Mouse (Mus musculus): ENCODE measurements around the gene Serpinb1c. TPM values are rescaled to one million over a fixed set of nuclear protein-coding genes. Genes with fewer than 3 reads are reported as not detected.
A peak's percentile ranks its signal among the peaks of the same experiment; 100 is the strongest.
"Not testable (repeated sequence)": the region's sequence is repeated elsewhere in the genome, so short reads cannot be mapped to it uniquely, and the experiment has no call there.

Serpinb1c gene
- polyA plus RNA-seq, 1 experiment from 2014 or later, result not detected

- H3K9ac ChIP-seq (ENCODE audit: low read length), result no peak overlapping the region
- H3K9me3 ChIP-seq (ENCODE audit: control insufficient read depth, low read length), result no peaks in the 10 kb centered on the region
- no peaks in the 10 kb centered on the region for H3K4me1 ChIP-seq (replicated peaks; ENCODE audit: control insufficient read depth, insufficient read depth, low read length)
- H3K4me3 ChIP-seq (ENCODE audit: low read depth, low read length), result no peak overlapping the region
- ATAC-seq (replicated peaks; ENCODE audit: low FRiP score) (no peak), DNase-seq (ENCODE audit: low spot score) (no peak)
- H3K27me3 ChIP-seq (ENCODE audit: control insufficient read depth, insufficient read depth, low read length), result no peaks in the 10 kb centered on the region
- H3K4me2 ChIP-seq (ENCODE audit: low read depth, low read length, severe bottlenecking), result no peak overlapping the region
- no peak overlapping the region for H3K27ac ChIP-seq (ENCODE audit: low read depth, low read length)
- 79% methylated on average over 1 of the region's 1 CpGs for WGBS
- H3K36me3 ChIP-seq (ENCODE audit: control insufficient read depth, insufficient read depth, low read length), result no peaks in the 10 kb centered on the region
Measured at GRCm38 (mm10) chr13:32873862-32874261, 24.1 kb downstream of the Serpinb1c start.

DNA sequence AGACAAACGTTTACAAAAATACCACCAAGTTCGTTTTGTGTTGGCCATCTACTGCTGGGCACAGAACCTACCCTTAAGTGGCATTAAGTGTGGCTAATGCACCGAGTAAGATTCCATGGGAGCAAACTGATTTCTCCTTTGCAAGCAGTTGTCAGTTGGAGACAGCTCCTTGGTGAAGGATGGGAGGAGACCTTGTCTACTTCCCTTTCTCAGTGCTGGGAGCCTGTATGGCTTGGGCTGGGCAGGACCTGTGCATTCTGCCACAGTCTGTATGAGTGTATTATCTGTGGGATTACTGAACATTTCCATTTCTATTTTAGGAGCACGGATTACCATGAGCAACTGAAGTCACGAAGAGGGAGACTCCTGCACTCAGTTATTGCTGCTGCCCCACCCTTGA, 29.2 kb downstream of the Serpinb1c start:
- Histone ChIP-seq H3K27me3 (ENCODE audit: control insufficient read depth, insufficient read depth, low read length) (no peaks in the 10 kb centered on the region), H3K9me3 (ENCODE audit: control insufficient read depth, low read length) (no peaks in the 10 kb centered on the region), H3K9ac (ENCODE audit: low read length) (no peak overlapping the region), H3K4me1 (replicated peaks; ENCODE audit: control insufficient read depth, insufficient read depth, low read length) (no peaks in the 10 kb centered on the region), H3K4me2 (ENCODE audit: low read depth, low read length, severe bottlenecking) (no peak overlapping the region), H3K4me3 (ENCODE audit: low read depth, low read length) (no peak overlapping the region), H3K27ac (ENCODE audit: low read depth, low read length) (no peak overlapping the region), H3K36me3 (ENCODE audit: control insufficient read depth, insufficient read depth, low read length) (no peaks in the 10 kb centered on the region)
- 79% methylated on average over 5 of the region's 5 CpGs for WGBS
- ATAC-seq (replicated peaks; ENCODE audit: low FRiP score), result no peak
- DNase-seq (ENCODE audit: low spot score), result no peak

DNA sequence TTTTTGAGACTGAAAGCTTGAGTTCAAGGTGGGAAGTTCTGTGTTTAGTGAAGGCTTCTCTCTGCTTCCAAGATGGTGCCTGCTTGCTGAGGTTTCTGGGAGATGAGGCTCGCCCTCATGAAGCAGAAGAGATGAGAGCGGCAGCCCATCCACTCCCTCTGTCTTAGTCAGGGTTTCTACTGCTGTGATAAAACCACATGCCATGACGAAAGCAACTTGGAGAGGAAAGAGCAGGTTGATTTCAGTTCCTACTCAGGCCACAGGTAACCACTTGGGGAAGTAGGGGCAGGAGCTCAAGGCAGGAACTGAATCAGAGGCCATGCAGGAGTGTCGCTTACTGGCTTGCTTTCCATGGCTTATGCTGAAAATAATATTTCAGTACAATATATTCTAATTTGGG, 29.8 kb downstream of the Serpinb1c start:
- not testable (repeated sequence) for ATAC-seq (replicated peaks; ENCODE audit: low FRiP score); H3K4me3 ChIP-seq (ENCODE audit: low read depth, low read length); H3K4me1 ChIP-seq (replicated peaks; ENCODE audit: control insufficient read depth, insufficient read depth, low read length); H3K27me3 ChIP-seq (ENCODE audit: control insufficient read depth, insufficient read depth, low read length); H3K4me2 ChIP-seq (ENCODE audit: low read depth, low read length, severe bottlenecking); H3K36me3 ChIP-seq (ENCODE audit: control insufficient read depth, insufficient read depth, low read length); H3K9me3 ChIP-seq (ENCODE audit: control insufficient read depth, low read length); DNase-seq (ENCODE audit: low spot score); H3K9ac ChIP-seq (ENCODE audit: low read length); H3K27ac ChIP-seq (ENCODE audit: low read depth, low read length)
- WGBS, result 85% methylated on average over 4 of the region's 4 CpGs

DNA sequence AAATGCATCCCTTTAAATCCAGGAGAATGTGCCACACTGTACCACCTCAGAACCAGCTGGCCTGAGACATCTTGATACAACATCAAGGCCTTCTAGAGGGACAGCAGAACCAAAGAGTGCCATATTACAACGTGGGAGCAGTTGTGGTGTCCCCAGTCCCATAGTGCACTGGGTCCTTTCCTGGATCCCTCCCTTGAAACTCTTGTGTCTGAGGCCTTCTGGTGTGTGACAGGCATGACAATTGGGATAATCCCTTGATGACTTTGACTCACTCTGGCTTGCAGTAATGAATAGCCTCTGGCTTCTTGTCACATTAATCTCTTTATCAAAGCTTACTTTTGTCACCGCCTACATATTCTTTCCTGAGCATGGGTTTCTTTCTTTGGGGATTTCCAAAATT, 31.0 kb downstream of the Serpinb1c start:
- H3K9ac ChIP-seq (ENCODE audit: low read length), result no peak overlapping the region
- WGBS, result 50% methylated on average over 2 of the region's 2 CpGs
- no peak overlapping the region for H3K4me2 ChIP-seq (ENCODE audit: low read depth, low read length, severe bottlenecking)
- no peaks in the 10 kb centered on the region for H3K9me3 ChIP-seq (ENCODE audit: control insufficient read depth, low read length)
- no peak for DNase-seq (ENCODE audit: low spot score)
- H3K27ac ChIP-seq (ENCODE audit: low read depth, low read length), result no peak overlapping the region
- no peaks in the 10 kb centered on the region for H3K4me1 ChIP-seq (replicated peaks; ENCODE audit: control insufficient read depth, insufficient read depth, low read length)
- no peaks in the 10 kb centered on the region for H3K27me3 ChIP-seq (ENCODE audit: control insufficient read depth, insufficient read depth, low read length)
- ATAC-seq (replicated peaks; ENCODE audit: low FRiP score), result no peak
- no peaks in the 10 kb centered on the region for H3K36me3 ChIP-seq (ENCODE audit: control insufficient read depth, insufficient read depth, low read length)
- no peak overlapping the region for H3K4me3 ChIP-seq (ENCODE audit: low read depth, low read length)

- Histone ChIP-seq H3K4me1 (replicated peaks; ENCODE audit: control insufficient read depth, insufficient read depth, low read length) (no peaks in the 10 kb centered on the region), H3K4me2 (ENCODE audit: low read depth, low read length, severe bottlenecking) (no peak overlapping the region), H3K4me3 (ENCODE audit: low read depth, low read length) (no peak overlapping the region), H3K9ac (ENCODE audit: low read length) (no peak overlapping the region), H3K27me3 (ENCODE audit: control insufficient read depth, insufficient read depth, low read length) (no peaks in the 10 kb centered on the region), H3K9me3 (ENCODE audit: control insufficient read depth, low read length) (no peaks in the 10 kb centered on the region), H3K36me3 (ENCODE audit: control insufficient read depth, insufficient read depth, low read length) (no peaks in the 10 kb centered on the region), H3K27ac (ENCODE audit: low read depth, low read length) (no peak overlapping the region)
- WGBS, result 7% methylated on average over 9 of the region's 9 CpGs
- peak; percentile 78 for ATAC-seq (replicated peaks; ENCODE audit: low FRiP score)
- peak; percentile 75 for DNase-seq (ENCODE audit: low spot score)
Measured at GRCm38 (mm10) chr13:32866484-32866883, 31.5 kb downstream of the Serpinb1c start.

- Histone ChIP-seq H3K4me1 (replicated peaks; ENCODE audit: control insufficient read depth, insufficient read depth, low read length) (no peaks in the 10 kb centered on the region), H3K4me3 (ENCODE audit: low read depth, low read length) (no peak overlapping the region), H3K9me3 (ENCODE audit: control insufficient read depth, low read length) (no peaks in the 10 kb centered on the region), H3K36me3 (ENCODE audit: control insufficient read depth, insufficient read depth, low read length) (no peaks in the 10 kb centered on the region), H3K27ac (ENCODE audit: low read depth, low read length) (no peak overlapping the region), H3K4me2 (ENCODE audit: low read depth, low read length, severe bottlenecking) (no peak overlapping the region), H3K27me3 (ENCODE audit: control insufficient read depth, insufficient read depth, low read length) (no peaks in the 10 kb centered on the region), H3K9ac (ENCODE audit: low read length) (no peak overlapping the region)
- no peak for DNase-seq (ENCODE audit: low spot score)
- ATAC-seq (replicated peaks; ENCODE audit: low FRiP score), result no peak
- WGBS, result 75% methylated on average over 2 of the region's 2 CpGs
Measured at GRCm38 (mm10) chr13:32865591-32865990, 32.4 kb downstream of the Serpinb1c start.

- not testable (repeated sequence) for H3K4me3 ChIP-seq (ENCODE audit: low read depth, low read length); DNase-seq (ENCODE audit: low spot score); H3K9me3 ChIP-seq (ENCODE audit: control insufficient read depth, low read length); H3K4me2 ChIP-seq (ENCODE audit: low read depth, low read length, severe bottlenecking); ATAC-seq (replicated peaks; ENCODE audit: low FRiP score); H3K36me3 ChIP-seq (ENCODE audit: control insufficient read depth, insufficient read depth, low read length); H3K27me3 ChIP-seq (ENCODE audit: control insufficient read depth, insufficient read depth, low read length); H3K27ac ChIP-seq (ENCODE audit: low read depth, low read length); H3K9ac ChIP-seq (ENCODE audit: low read length); H3K4me1 ChIP-seq (replicated peaks; ENCODE audit: control insufficient read depth, insufficient read depth, low read length)
- 75% methylated on average over 2 of the region's 3 CpGs for WGBS
Measured at GRCm38 (mm10) chr13:32864529-32864928, 33.5 kb downstream of the Serpinb1c start.

GRCm38 (mm10) chr13:32863456-32863855, 34.6 kb downstream of the Serpinb1c start:
- Histone ChIP-seq H3K4me3 (ENCODE audit: low read depth, low read length) (no peak overlapping the region), H3K27ac (ENCODE audit: low read depth, low read length) (no peak overlapping the region), H3K9me3 (ENCODE audit: control insufficient read depth, low read length) (no peaks in the 10 kb centered on the region), H3K9ac (ENCODE audit: low read length) (no peak overlapping the region), H3K4me2 (ENCODE audit: low read depth, low read length, severe bottlenecking) (no peak overlapping the region), H3K4me1 (replicated peaks; ENCODE audit: control insufficient read depth, insufficient read depth, low read length) (no peaks in the 10 kb centered on the region), H3K27me3 (ENCODE audit: control insufficient read depth, insufficient read depth, low read length) (no peaks in the 10 kb centered on the region), H3K36me3 (ENCODE audit: control insufficient read depth, insufficient read depth, low read length) (no peaks in the 10 kb centered on the region)
- DNase-seq (ENCODE audit: low spot score) (no peak), ATAC-seq (replicated peaks; ENCODE audit: low FRiP score) (no peak)

DNA sequence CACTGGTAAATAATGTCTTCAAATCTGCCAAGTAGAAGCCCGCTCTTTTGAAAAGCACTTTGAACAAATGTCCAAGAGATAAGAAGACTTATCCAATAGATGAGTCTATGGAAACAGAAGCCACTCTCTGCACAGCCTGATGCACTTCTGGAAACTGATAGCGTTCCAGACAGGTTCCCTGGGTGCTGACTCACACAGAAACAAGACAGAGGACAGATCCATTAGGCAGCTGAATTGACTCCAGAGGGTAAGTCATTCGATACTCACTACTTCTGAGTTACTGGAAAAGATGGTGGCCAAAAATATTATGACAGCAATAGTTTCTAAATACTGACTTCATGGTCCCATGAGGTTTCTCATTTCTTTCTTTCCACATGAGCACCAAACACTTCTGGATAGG, 37.2 kb downstream of the Serpinb1c start:
- Histone ChIP-seq H3K9me3 (ENCODE audit: control insufficient read depth, low read length) (no peaks in the 10 kb centered on the region), H3K4me2 (ENCODE audit: low read depth, low read length, severe bottlenecking) (no peak overlapping the region), H3K4me1 (replicated peaks; ENCODE audit: control insufficient read depth, insufficient read depth, low read length) (no peaks in the 10 kb centered on the region), H3K4me3 (ENCODE audit: low read depth, low read length) (no peak overlapping the region), H3K27ac (ENCODE audit: low read depth, low read length) (no peak overlapping the region), H3K36me3 (ENCODE audit: control insufficient read depth, insufficient read depth, low read length) (no peaks in the 10 kb centered on the region), H3K9ac (ENCODE audit: low read length) (no peak overlapping the region), H3K27me3 (ENCODE audit: control insufficient read depth, insufficient read depth, low read length) (no peaks in the 10 kb centered on the region)
- 83% methylated on average over 3 of the region's 3 CpGs for WGBS
- ATAC-seq (replicated peaks; ENCODE audit: low FRiP score), result no peak
- no peak for DNase-seq (ENCODE audit: low spot score)
